Comparison of ENCODE assay signal across 8 mouse cellular contexts in genomic region chr12:99561333-99561766, GRCm38 (mm10). TPM values are rescaled to one million over a fixed set of nuclear protein-coding genes. Genes with fewer than 3 reads are reported as not detected.
A peak's percentile ranks its signal among the peaks of the same experiment; 100 is the strongest.
DNase-seq lines count a peak whose midpoint lies in the region; ATAC-seq lines count a peak whose summit lies in the region.

No protein-coding gene starts in this region.

- no peaks in the 10 kb centered on the region for H3K27me3 ChIP-seq in embryonic facial prominence, embryonic 12.5 days
- H3K27me3 ChIP-seq in midbrain, embryonic 15.5 days (replicated peaks): no peaks in the 10 kb centered on the region

- peak overlapping the region; percentile 82 for H3K4me3 ChIP-seq in embryonic facial prominence, embryonic 12.5 days
- H3K4me3 ChIP-seq in midbrain, embryonic 15.5 days: peak overlapping the region; percentile 65

- 21% methylated on average over 3 of the region's 3 CpGs for WGBS in embryonic facial prominence, embryonic 12.5 days
- 7% methylated on average over 3 of the region's 3 CpGs for WGBS in midbrain, embryonic 15.5 days

- peak; percentile 39 for DNase-seq in lung, postnatal 10 days
- no peak for DNase-seq in lung, adult 18-20 months
- peak; percentile 57 for DNase-seq in hindlimb bud, embryonic 11.5 days (ENCODE audit: extremely low spot score, low read depth, low spot score)
- no peak for DNase-seq in urinary bladder, postnatal 10 days (ENCODE audit: low spot score)
- no peak for DNase-seq in adrenal gland, adult 18-20 months (ENCODE audit: low spot score in 2 of 2)
- DNase-seq in kidney, postnatal 10 days: no peak

- H3K4me1 ChIP-seq in embryonic facial prominence, embryonic 12.5 days: peaks cover 24% of the 10 kb centered on the region
- H3K4me1 ChIP-seq in midbrain, embryonic 15.5 days: peaks cover 21% of the 10 kb centered on the region

- 0 out of 2 replicates have a peak, but pooled peaks have one; percentile 28 for ATAC-seq in embryonic facial prominence, embryonic 12.5 days (ENCODE audit: insufficient number of reproducible peaks, insufficient read depth, low FRiP score, low TSS enrichment)
- ATAC-seq in midbrain, embryonic 15.5 days (replicated peaks): no peak

- peak overlapping the region; percentile 72 for H3K4me2 ChIP-seq in embryonic facial prominence, embryonic 12.5 days (replicated peaks)
- peak overlapping the region; percentile 75 for H3K4me2 ChIP-seq in midbrain, embryonic 15.5 days

- H3K36me3 ChIP-seq in embryonic facial prominence, embryonic 12.5 days: no peaks in the 10 kb centered on the region
- H3K36me3 ChIP-seq in midbrain, embryonic 15.5 days (replicated peaks): no peaks in the 10 kb centered on the region

- peak overlapping the region; percentile 78; the same call in 1 of the 2 replicates for H3K27ac ChIP-seq in embryonic facial prominence, embryonic 12.5 days
- peak overlapping the region; percentile 80; the same call in 1 of the 2 replicates for H3K27ac ChIP-seq in midbrain, embryonic 15.5 days

- H3K9me3 ChIP-seq in embryonic facial prominence, embryonic 12.5 days: no peaks in the 10 kb centered on the region
- no peaks in the 10 kb centered on the region for H3K9me3 ChIP-seq in midbrain, embryonic 15.5 days

- H3K9ac ChIP-seq in embryonic facial prominence, embryonic 12.5 days: 0 out of 2 replicates have a peak overlapping the region, but pooled peaks have one; percentile 8
- 0 out of 2 replicates have a peak overlapping the region, but pooled peaks have one; percentile 18 for H3K9ac ChIP-seq in midbrain, embryonic 15.5 days

RNA-seq across cellular contexts. Expression of gene Foxn3, which starts 2.0 kb away (rescaled TPM):
- polyA plus RNA-seq in embryonic facial prominence, embryonic 12.5 days (2016; fragmentation: Nextera tagmentation; extraction: Ambion mirVana): 101 and 110 TPM in 2 replicates
- 80.4 and 85.9 TPM in 2 replicates for polyA plus RNA-seq in midbrain, embryonic 15.5 days (2015; fragmentation: Nextera tagmentation; extraction: Ambion mirVana)
- total RNA-seq in adrenal gland, adult 18-20 months (2021): 10 to 100 TPM; 41.4 to 49.2 TPM

Comparison
In these comparisons a context has a peak if more than half of its experiments do, and no peak if none do; other contexts are left out.
1. DNase-seq: peak in lung, postnatal 10 days (single experiment) and hindlimb bud, embryonic 11.5 days (single experiment); none in lung, adult 18-20 months (0 of 2), urinary bladder, postnatal 10 days (single experiment), adrenal gland, adult 18-20 months (0 of 2) and kidney, postnatal 10 days (single experiment).